Mouse (Mus musculus): Measurements from ENCODE around the gene Prss53.

DNA sequence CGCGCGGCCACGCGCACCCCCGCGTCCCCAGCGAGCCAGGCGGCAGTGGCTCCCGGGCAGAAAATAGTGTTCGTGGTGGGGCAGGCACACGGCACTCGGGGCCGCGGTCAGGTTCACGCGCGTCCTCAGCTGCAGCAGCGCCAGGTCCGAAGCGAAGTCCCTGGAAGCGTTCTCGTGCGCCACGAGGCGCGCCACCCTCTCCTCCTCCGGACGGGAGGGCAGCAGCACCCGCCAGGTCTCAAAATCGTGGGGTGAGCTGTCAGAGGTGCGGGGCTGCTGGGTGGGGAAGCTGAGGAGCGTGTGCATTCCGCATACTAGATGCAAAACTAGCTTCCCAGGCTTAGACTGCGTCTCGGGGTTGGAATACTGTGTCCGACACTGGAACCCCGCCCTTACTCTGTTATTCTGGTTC lies 45.0 kb upstream of the Prss53 start:
- no peak for TF ChIP-seq CTCF (IDR thresholded peaks at IDR 0.05)
- no peak for TF ChIP-seq EP300 (IDR thresholded peaks at IDR 0.05; ENCODE audit: insufficient read depth, low read depth, low read length)
- no peak for TF ChIP-seq POLR2A (IDR thresholded peaks at IDR 0.05; ENCODE audit: insufficient read depth, low read depth, low read length)

Measured in heart, adult 2 months (tissue).